Mouse (Mus musculus): Measurements from ENCODE around the gene Aagab. TPM values are rescaled to one million over a fixed set of nuclear protein-coding genes. Genes with fewer than 3 reads are reported as not detected.

Gene Aagab
- polyA plus RNA-seq, 1 experiment from 2014 or later = 27.8 TPM

DNA sequence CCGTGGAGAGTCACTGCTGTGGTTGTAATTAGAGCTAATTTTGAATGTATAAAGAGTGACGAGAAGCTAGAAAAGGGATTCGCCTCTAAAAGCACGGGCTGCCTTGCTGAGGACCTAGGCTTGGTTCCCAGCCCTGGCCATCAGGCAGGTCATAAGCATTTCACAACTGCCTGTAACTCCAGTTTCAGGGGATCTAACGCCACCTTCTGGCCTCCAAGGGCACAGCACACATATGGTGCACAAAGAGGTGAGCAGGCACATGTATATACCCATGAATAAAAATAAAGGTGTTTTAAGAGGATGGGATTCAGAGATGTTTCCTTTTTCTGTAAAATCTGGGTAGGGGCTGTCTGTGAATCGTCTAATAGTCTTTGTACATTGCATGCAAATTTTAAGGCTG, 7.8 kb downstream of the Aagab start:
- peaks cover 40% of the 10 kb centered on the region for H3K4me1 ChIP-seq
- H3K4me3 ChIP-seq = no peak overlapping the region
- WGBS = 89% methylated on average over 6 of the region's 6 CpGs
- no peak for DNase-seq (ENCODE audit: low spot score)
- H3K36me3 ChIP-seq = no peaks in the 10 kb centered on the region
- no peaks in the 10 kb centered on the region for H3K27me3 ChIP-seq (ENCODE audit: insufficient read depth, poor library complexity, severe bottlenecking)
- no peak overlapping the region for H3K27ac ChIP-seq
- H3K9me3 ChIP-seq = no peaks in the 10 kb centered on the region

DNA sequence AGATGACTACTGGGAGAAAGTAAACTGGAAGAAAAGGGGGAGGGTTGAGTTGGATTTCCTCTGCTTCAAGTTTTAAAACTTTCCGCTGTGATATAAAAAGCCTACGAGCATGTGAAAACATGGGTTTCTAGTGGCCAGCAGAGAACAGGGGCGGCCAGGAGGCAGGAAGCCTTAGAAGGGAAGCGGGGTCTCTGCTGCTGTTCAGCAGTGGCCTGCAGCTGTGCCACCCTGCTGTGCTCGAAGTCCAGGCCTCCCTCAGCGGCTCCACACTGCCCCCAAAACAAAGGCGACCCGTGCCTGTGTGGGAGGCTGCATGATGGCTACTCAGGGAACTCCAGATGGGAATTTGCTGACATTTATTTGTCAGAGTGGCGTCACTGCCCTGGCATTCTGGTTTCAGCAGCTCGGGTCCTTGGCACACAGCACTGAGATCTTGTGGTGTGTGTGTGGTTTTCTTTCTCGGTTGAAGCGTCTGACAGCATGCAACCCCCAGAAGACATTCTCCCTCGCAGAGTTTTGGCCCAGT, 8.4 kb downstream of the Aagab start:
- Histone ChIP-seq H3K4me1 (peaks cover 37% of the 10 kb centered on the region), H3K9me3 (no peaks in the 10 kb centered on the region), H3K36me3 (no peaks in the 10 kb centered on the region), H3K27ac (peak overlapping the region; percentile 36; the same call in 1 of the 2 replicates), H3K4me3 (no peak overlapping the region), H3K27me3 (ENCODE audit: insufficient read depth, poor library complexity, severe bottlenecking) (no peaks in the 10 kb centered on the region)
- 35% methylated on average over 13 of the region's 13 CpGs for WGBS
- no peak for DNase-seq (ENCODE audit: low spot score)

DNA sequence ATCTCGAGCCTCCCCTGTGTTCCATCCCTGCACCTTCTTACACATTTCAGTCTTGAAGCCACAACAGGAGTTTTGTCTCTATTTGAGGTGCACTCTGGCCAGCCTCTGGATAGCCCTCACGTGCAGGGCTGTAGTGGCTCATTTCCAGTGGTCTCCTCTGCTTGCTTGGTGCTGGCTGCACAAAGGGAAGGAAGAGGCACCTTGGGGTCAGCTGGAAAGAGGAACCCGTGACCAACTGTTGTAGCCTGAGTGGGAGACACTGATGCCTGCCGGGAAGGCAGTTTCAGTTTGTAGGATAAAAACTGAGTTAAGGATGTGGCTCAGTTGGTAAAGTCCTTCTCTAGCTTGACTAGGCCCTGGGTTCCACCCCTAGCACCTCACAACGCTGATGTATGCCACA, 9.5 kb downstream of the Aagab start:
- DNase-seq (ENCODE audit: low spot score) = no peak
- H3K9me3 ChIP-seq = no peaks in the 10 kb centered on the region
- H3K4me1 ChIP-seq = peaks cover 37% of the 10 kb centered on the region
- no peak overlapping the region for H3K4me3 ChIP-seq
- 67% methylated on average over 5 of the region's 5 CpGs for WGBS
- H3K36me3 ChIP-seq = peaks cover 5% of the 10 kb centered on the region
- no peaks in the 10 kb centered on the region for H3K27me3 ChIP-seq (ENCODE audit: insufficient read depth, poor library complexity, severe bottlenecking)
- no peak overlapping the region for H3K27ac ChIP-seq

DNA sequence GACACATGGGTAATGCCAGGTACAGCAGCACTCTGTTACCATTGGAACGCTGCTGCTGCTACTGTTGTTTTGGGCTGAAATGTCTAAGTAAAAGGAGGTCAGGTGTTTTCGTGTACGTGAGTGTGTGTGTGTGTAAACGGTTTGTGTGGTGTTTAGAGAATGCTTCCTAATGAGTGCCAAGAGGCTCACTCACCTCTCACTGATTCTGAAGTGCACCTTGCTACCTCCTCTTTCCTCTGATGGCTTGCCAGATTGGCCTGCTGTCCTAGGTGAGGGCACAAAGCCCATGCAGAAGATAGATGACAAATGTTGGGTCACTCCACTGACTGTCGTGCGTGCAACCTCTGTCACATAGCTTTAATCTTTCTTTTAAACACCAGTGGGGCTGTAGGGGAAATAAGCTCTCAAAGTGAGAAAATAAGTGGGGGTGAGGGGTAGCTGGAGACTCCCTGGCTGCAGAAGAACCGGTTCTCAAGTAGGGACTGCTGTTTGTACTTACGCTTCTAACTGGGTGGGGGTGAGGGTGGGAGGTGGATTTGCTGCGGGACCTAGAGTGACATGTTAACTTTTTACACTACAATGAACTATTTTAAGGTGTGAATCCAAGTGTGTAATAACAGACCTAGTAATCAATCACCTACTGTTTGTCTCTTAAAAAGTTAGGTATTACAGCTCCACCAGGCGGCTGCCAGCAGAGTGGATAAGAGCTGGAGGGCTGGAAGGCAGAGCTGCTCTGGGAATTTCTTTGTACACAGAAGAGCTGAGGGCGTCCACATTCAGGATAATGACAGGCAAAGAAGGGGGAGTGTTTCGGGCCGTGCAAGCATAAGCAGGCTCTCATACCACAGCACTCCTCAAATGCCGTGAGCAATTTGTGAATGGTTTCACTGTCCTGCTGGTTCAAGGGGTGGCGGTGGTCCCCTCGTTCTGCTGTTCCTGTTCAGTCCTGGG, 10.4 kb downstream of the Aagab start:
- H3K4me1 ChIP-seq = peaks cover 37% of the 10 kb centered on the region

DNA sequence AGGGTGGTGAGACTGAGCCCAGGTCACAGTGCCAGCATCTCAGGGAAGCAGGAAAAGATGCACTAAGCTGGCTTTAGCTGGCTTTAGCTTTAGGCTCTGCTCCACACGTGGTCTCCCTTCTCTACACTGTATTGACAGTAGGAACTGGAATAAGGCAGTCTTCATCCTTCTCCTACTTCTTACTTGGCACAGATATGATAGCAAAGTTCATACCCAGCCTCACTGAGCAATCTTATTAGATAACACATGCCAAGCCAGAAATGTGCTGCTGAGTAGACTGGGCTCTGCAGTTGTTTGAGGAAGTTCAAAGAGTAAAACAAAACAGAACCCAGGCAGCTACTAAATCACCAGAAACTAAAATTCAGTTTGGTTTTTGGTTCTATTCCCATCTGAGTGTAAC, 11.1 kb downstream of the Aagab start:
- Histone ChIP-seq H3K4me1 (peaks cover 37% of the 10 kb centered on the region), H3K9me3 (no peaks in the 10 kb centered on the region), H3K27me3 (ENCODE audit: insufficient read depth, poor library complexity, severe bottlenecking) (no peaks in the 10 kb centered on the region), H3K36me3 (peaks cover 21% of the 10 kb centered on the region), H3K4me3 (no peak overlapping the region), H3K27ac (0 out of 2 replicates have a peak overlapping the region, but pooled peaks have one; percentile 56)
- WGBS = 45% methylated on average over 1 of the region's 1 CpGs
- DNase-seq (ENCODE audit: low spot score) = no peak

More for the DNA sequence above, 10.4 kb downstream of the Aagab start:
- Histone ChIP-seq H3K36me3 (peaks cover 14% of the 10 kb centered on the region), H3K9me3 (no peaks in the 10 kb centered on the region), H3K27ac (0 out of 2 replicates have a peak overlapping the region, but pooled peaks have one; percentile 56), H3K4me3 (no peak overlapping the region), H3K27me3 (ENCODE audit: insufficient read depth, poor library complexity, severe bottlenecking) (no peaks in the 10 kb centered on the region)
- 64% methylated on average over 16 of the region's 16 CpGs for WGBS
- no peak for DNase-seq (ENCODE audit: low spot score)

DNA sequence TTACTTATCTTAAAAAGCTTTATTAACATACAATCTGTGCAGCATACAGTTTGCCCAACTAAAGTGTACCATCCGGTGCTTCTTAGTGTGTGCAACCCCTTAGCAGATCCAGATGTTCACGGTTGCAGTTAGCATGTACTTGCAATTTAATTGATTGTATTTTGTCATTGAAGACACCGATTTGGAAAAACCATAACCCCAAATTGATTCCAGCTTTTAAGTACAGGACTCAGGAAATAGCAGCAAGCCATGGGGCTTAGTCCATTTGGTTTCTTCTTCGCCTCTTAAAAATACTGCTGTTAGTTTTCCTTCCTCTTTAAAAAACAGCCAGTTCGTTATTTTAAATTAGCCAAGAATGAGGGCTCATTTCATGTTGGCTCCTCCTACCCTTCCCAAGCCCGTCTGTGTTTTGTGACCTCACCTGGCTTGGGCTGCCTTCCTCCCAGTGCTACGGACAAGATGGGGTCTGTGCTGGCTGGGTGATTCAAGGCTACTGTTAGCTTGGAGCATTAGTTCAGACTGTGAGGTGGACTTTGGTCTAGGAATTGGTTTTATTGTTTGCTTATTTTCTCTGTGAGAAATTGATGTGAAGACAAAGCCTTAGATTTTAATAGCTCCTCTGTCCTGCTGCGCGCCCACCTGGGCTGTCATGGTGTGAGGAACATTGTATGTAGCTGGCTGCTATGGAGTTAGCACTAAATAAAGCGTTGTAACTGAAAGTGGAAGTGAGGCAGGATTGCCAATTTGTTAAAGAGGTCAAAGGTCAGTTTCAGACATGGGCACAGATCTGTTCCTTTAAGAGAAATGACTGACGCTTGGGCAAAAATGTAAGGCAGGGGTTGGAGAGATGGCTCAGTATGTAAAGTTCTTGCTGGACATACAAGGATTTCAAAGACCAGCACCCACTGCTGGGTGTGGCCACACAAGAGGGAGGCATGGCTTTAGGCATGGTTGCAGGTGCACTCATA, 11.8 kb downstream of the Aagab start:
- no peak overlapping the region for H3K4me3 ChIP-seq
- H3K4me1 ChIP-seq = peaks cover 35% of the 10 kb centered on the region
- no peaks in the 10 kb centered on the region for H3K9me3 ChIP-seq
- DNase-seq (ENCODE audit: low spot score) = no peak
- H3K27ac ChIP-seq = no peak overlapping the region
- H3K36me3 ChIP-seq = peaks cover 26% of the 10 kb centered on the region
- no peaks in the 10 kb centered on the region for H3K27me3 ChIP-seq (ENCODE audit: insufficient read depth, poor library complexity, severe bottlenecking)
- WGBS = 88% methylated on average over 11 of the region's 11 CpGs

DNA sequence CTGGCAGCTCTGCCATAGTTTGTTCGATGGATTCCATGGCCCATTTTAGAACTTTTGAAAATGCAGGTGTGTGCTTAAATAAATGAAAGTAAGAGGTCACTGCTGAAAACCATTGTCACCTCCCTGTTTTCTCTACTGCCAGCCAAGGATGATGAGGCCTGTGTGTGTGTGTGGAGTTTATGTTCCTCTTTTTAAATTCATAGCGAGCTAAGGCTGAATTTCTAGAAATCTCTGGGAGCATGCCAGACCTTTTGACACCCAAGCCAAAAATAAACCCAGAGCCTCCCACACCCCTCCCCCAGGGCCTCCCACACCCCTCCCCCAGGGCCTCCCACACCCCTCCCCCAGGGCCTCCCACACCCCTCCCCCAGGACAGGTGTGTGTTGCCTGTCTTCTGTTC, 15.5 kb downstream of the Aagab start:
- H3K9me3 ChIP-seq = no peaks in the 10 kb centered on the region
- no peak overlapping the region for H3K4me3 ChIP-seq
- no peaks in the 10 kb centered on the region for H3K27me3 ChIP-seq (ENCODE audit: insufficient read depth, poor library complexity, severe bottlenecking)
- DNase-seq (ENCODE audit: low spot score) = no peak
- H3K4me1 ChIP-seq = peaks cover 8% of the 10 kb centered on the region
- H3K36me3 ChIP-seq = peaks cover 47% of the 10 kb centered on the region
- WGBS = 96% methylated on average over 2 of the region's 2 CpGs
- H3K27ac ChIP-seq = no peak overlapping the region

DNA sequence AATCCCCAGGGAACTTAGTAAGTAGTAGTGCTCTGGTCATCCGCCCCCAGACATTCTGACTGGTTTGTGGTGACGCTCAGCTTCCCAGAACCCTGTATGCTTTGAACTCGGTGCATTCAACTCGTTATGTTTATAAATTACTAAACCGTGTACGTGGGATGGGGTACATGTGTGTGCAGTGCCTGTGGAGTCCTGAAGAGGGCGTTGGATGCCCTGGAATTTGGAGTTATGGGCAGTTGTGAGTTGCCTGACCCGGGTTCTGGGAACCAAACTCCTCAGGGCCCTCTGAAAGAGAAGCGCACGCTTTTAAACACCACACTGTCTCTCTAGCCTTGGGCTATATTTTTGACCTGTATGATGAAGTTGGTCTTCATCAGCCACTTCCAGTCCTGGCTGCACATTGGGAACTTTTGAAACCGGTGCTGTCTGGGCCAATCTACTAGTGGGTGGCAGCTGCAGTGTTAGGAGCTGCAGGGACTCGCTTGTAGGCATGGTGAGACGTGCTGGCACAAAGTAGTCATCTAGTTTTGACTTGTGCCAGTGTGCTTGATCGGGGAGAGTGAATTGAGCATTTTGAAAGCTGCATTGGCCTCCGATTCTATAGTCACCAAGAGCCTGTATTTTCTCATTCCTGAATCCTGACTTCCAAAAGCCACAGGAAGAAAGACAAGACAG, 21.6 kb downstream of the Aagab start:
- H3K4me3 ChIP-seq = no peak overlapping the region
- peaks cover 50% of the 10 kb centered on the region; the same call in 1 of the 2 replicates for H3K36me3 ChIP-seq
- H3K4me1 ChIP-seq = no peaks in the 10 kb centered on the region
- no peak overlapping the region for H3K27ac ChIP-seq
- H3K27me3 ChIP-seq (ENCODE audit: insufficient read depth, poor library complexity, severe bottlenecking) = no peaks in the 10 kb centered on the region
- DNase-seq (ENCODE audit: low spot score) = no peak
- H3K9me3 ChIP-seq = no peaks in the 10 kb centered on the region
- 86% methylated on average over 15 of the region's 15 CpGs for WGBS

DNA sequence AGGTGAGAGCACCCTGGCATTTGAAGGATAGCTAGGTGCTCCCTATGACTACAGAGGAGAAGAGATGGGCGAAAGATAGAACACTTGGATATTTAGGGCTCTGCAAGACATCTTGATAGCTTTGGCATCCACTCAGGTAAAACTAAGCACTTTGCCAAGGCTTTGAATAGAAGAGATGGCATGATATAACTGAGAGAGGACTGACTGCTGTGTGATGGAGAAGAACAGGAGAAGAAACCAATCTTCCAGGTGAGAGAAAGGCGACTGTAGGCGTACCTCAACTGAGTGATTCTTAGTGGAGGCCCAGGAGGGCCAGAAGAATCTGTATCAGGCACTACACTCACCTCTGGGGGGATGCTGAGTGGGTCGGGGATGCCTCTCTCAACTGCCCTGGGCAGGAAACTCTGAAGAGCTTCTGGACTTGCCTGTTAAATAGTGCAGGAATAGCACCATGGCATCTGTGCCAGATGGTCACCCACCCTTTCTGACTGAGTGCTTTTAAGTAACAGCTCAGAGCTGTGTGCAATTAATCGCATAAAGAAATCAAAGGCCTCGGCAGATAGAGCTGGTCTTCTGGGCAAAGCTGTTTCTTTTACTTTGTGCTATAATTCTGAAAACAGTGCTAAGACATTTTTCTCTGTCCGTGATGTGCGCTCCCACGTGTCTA, 22.8 kb downstream of the Aagab start:
- Histone ChIP-seq H3K4me1 (no peaks in the 10 kb centered on the region), H3K27me3 (ENCODE audit: insufficient read depth, poor library complexity, severe bottlenecking) (no peaks in the 10 kb centered on the region), H3K36me3 (peaks cover 49% of the 10 kb centered on the region), H3K9me3 (no peaks in the 10 kb centered on the region), H3K27ac (no peak overlapping the region), H3K4me3 (no peak overlapping the region)
- no peak for DNase-seq (ENCODE audit: low spot score)
- WGBS = 92% methylated on average over 9 of the region's 9 CpGs

DNA sequence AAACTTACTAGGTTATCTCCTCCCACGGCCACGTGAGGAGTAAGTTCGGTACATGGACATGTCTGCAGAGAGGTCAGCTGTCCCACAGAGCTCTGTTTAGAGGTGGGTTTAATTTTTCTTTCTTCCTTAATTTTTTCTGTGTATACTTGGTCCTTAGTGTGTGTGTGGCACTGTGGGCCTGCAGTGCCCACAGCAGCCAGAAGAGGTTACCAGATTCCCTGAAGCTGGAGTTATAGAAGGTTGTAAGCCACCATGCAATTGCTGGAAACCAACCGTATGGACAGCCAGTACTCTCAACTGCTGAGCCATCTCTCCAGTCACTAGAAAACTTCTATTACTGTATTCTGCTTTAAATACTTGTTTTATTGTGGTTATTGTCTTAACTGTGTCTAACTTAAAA, 29.6 kb downstream of the Aagab start:
- no peaks in the 10 kb centered on the region for H3K27me3 ChIP-seq (ENCODE audit: insufficient read depth, poor library complexity, severe bottlenecking)
- no peaks in the 10 kb centered on the region for H3K9me3 ChIP-seq
- no peak overlapping the region for H3K4me3 ChIP-seq
- no peak for DNase-seq (ENCODE audit: low spot score)
- H3K27ac ChIP-seq = no peak overlapping the region
- WGBS = 93% methylated on average over 4 of the region's 4 CpGs
- peaks cover 42% of the 10 kb centered on the region for H3K36me3 ChIP-seq
- no peaks in the 10 kb centered on the region for H3K4me1 ChIP-seq

DNA sequence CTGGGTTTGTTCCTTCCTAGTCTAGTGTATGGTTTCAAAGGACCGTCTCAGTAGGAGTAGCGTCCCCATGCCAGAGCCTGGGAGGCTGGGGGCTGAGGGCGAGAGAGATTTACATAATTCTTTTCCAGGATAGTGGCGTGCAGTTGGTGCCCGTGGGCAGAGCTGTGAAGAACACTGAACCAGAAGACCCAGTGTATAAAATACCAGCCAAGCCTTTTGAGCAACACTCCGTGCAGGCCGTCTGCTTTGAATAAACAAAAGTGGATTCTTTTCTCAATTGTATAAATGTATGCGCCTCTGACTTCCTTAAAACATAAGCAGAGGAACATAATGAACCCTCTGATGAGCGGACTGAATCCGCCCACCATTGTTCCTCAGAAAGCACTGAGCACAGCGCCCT, 30.5 kb downstream of the Aagab start:
- DNase-seq (ENCODE audit: low spot score) = no peak
- 91% methylated on average over 11 of the region's 11 CpGs for WGBS
- Histone ChIP-seq H3K4me1 (no peaks in the 10 kb centered on the region), H3K36me3 (peaks cover 45% of the 10 kb centered on the region), H3K9me3 (no peaks in the 10 kb centered on the region), H3K4me3 (no peak overlapping the region), H3K27ac (no peak overlapping the region), H3K27me3 (ENCODE audit: insufficient read depth, poor library complexity, severe bottlenecking) (no peaks in the 10 kb centered on the region)

DNA sequence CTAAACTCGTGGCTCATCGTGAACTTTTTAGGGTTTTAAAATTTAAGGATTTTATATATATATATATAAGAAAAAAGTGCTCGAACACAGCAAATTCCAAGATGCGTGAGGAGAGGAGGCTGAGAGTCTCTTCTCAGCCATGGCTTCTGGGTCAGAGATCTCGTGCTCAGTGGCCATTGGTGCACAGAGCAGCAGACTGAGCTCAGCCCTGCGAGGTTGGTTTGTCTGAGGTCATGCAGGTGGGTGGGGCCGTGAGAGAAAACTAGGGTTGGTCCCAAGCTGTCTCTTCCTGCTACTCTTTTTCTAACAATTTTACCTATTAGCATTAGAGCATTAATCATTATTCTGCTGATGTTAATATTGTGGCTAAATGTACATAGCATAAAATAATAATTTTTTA, 30.9 kb downstream of the Aagab start:
- WGBS = 87% methylated on average over 7 of the region's 7 CpGs
- Histone ChIP-seq H3K4me3 (no peak overlapping the region), H3K4me1 (no peaks in the 10 kb centered on the region), H3K9me3 (no peaks in the 10 kb centered on the region), H3K27me3 (ENCODE audit: insufficient read depth, poor library complexity, severe bottlenecking) (no peaks in the 10 kb centered on the region), H3K36me3 (peaks cover 48% of the 10 kb centered on the region), H3K27ac (no peak overlapping the region)
- DNase-seq (ENCODE audit: low spot score) = no peak

All from heart, embryonic 10.5 days (tissue).